Mouse (Mus musculus) ovary, postnatal 14 days (tissue): ENCODE data around the gene Milr1.
"Not testable (repeated sequence)": the region's sequence is repeated elsewhere in the genome, so short reads cannot be mapped to it uniquely, and the experiment has no call there.

Source experiments
- DNase-seq: peaks from one replicate; pipeline ENCODE4 v3.0.0; 2022; ENCODE audit warnings: low spot score

The Milr1 gene

GRCm38 (mm10) chr11:106777395-106777794 is 26.4 kb downstream of the Milr1 start:
- DNase-seq: no peak

- no peak for DNase-seq
These were observed 27.1 kb downstream of the Milr1 start for GRCm38 (mm10) chr11:106778132-106778531.

- DNase-seq: no peak
These were observed 27.8 kb downstream of the Milr1 start for GRCm38 (mm10) chr11:106778589-106779387.

GRCm38 (mm10) chr11:106779388-106780088 is 28.5 kb downstream of the Milr1 start, which contains the start of gene Polg2:
Gene Polg2 (minus strand): TSS chr11:106779537.
- DNase-seq: peak; percentile 85

GRCm38 (mm10) chr11:106780089-106780425 is 29.0 kb downstream of the Milr1 start:
- DNase-seq: no peak

GRCm38 (mm10) chr11:106780590-106781220 is 29.7 kb downstream of the Milr1 start:
- no peak for DNase-seq

DNA sequence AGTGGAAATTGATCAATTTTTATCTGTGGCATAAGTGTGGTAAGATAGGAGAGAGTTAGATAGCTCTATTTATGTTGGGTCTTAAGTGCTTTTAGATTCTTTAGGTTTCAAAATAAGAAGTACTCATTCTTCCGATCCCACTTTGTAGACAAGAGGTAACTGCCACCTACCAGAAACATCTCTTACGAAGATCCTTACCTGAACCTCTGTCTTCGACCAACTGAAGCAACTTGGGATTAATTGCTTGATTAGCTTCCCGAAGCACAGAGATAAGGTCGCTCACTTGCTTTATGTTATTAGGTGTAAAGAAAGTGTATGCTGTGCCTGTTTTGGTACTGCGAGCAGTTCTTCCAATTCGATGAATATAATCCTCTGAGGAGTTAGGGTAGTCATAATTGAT is 31.2 kb downstream of the Milr1 start:
- not testable (repeated sequence) for DNase-seq

- no peak for DNase-seq
These were observed 32.1 kb downstream of the Milr1 start for GRCm38 (mm10) chr11:106782841-106783764.

GRCm38 (mm10) chr11:106784476-106784875 is 33.5 kb downstream of the Milr1 start:
- DNase-seq: no peak

- DNase-seq: no peak
These were observed 34.0 kb downstream of the Milr1 start for GRCm38 (mm10) chr11:106785043-106785442.

DNA sequence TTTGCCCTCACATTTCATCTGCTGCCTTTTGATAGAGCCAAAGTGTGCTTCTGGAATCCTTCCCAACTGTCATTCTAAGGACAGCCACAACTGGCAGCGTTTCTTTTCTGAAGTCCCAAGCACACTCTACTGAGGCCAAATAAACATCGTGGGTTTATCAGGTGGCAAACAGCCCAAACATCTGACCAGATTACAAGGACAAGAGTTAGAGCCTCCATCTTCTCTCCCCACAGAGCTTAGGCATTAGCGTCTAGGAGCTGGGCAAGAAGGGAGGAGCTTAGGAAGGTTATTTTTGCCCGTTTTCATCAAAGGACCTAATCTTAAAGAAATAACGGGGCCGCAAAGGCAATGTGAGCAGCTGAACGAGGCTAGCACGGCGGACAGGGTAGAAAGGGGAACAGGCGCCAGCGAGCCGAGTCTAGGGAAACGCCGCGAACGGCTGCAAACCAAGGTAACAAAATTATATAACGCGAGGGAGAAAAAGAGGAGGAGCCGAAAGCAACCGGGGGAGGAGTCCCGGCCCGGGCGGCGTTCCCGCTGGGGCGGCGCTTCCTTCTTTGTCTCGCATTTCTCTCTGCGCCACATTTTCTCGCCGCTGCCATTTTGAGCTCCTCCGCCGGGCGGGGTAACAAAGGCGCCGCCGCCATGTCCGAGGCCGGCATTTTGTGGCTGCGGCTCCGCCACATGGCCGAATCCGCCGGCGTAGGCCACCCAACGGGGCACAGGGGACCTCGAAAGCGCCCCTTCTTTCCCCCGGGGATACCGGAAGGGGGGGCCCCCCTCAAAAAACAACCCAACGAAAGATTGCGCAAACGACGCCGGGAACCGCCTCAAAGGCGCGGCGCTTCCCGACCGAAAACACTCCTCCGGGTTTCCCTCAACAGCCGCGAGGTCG is 36.4 kb downstream of the Milr1 start:
- DNase-seq: peak; percentile 88

DNA sequence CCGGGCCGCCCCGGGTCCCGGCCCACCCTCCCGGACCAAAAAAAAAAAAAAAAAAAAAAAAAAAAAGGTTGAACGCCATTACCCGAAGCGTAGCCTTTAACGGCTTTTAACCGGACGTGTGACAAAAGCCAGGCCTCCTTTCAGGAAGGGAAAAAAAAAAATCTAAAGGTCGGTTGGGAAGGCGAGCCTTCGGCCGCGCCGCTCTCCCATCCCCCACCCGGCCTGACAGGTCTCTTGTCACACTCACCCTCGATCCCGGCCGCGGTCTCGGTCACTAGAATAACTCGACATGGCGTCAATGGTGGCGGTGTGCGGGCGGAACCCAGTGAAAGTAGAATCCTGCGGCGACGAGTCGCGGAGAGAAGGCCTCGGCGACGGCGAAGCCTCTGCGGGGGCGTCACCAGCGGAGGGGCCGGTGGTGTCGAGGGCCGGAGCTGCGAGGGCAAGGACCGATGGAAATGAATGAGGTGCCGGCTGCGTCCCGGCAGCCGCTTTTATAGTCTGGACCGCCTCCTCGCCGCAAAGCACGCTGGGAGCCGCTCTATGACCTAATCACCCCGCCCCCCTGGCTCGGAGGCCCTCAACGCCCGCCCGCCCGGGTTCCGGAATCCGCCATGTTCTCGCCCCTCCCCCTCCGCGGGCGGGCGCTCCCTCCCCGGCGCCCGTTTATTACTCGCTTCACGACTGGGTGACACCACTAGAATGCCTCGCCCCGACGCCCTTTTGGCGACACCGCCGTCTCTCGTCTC is 37.2 kb downstream of the Milr1 start:
- DNase-seq: peak; percentile 99

DNA sequence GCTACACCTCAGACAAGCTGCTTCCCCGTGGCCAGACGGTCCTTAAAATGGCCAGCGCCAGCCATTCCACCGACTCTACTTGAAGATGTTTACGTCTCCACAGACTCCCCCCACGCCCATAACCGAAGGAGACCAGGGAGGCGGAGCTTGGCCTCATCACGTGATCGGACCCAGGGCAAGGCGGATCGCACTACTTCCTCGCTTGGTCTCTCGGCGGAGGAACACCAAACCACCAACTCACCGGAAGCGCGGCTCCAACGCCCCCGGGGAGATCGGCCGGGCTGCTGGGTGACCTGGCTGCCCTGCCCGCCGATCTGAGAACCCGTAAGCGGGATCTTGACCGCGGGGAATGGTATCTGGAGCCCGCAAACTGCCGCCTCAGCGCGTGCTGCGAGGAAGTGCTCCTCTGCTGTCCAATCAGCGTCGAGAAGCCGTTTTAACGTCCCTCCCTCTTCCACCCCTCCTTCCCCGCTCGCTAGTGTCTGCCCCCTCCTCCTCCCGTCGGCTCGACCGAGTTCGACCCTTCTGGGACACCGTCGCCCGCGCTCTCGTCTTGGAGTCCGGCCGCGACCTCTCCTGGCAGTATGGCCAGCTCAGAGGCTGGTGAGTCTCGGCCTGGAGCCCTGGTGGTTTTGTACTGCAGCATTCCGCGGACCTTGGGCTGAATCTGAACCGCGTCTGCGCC is 37.9 kb downstream of the Milr1 start, which contains the start of the genes Ddx5 and Cep95:
Gene Ddx5, minus strand, starts transcription at position 411 of the 685 bp plus-strand sequence.
Gene Cep95, plus strand, starts transcription at position 478 of the 685 bp plus-strand sequence.
- DNase-seq: peak; percentile 94

GRCm38 (mm10) chr11:106789649-106790048 is 38.6 kb downstream of the Milr1 start:
- no peak for DNase-seq

DNA sequence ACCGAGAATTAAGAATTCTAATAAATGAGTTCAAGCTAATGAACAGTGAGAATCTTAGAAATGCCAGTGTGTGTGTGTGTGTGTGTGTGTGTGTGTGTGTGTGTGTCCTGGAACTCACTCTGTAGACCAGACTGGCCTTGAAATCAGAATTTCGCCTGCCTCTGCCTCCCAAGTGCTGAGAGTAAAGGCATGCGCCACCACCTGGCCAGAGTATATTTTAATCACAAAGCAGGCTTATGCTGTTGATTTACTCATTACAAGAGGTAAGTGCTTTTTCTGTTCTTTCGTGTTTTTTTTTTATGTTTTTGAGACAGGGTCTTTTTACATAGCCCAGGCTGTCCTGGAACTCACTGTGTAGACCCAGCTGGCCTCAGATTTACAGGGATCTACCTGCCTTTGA is 42.8 kb downstream of the Milr1 start:
- no peak for DNase-seq

- no peak for DNase-seq
These were observed 44.7 kb downstream of the Milr1 start for GRCm38 (mm10) chr11:106795679-106796078.

DNA sequence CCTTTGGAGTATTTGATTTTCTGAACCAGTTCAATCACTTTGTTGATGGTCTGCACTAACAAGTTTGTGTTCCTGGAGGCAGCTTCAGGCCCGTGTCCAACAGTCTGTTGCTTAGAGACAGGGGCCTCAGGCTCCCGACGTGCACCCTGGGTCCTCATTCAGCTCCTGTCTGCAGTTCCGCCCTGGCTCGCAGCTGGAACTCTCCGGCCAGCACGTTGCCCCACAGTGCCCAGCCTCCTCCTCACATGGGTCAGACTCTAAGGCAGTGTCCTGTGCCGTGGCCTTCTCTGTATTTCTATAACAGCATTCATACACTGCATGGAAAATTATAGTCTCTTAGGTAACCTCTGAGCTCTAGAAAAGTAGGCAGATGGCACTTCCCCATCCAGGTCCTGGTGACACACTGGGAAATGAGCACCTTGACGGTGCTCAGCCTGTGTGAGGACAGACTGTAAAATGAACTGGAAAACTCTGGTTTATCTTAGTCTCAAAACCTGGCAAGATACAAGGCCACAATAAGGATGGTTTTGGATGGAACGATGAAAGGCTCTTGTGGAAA is 51.1 kb downstream of the Milr1 start:
- no peak for DNase-seq

DNA sequence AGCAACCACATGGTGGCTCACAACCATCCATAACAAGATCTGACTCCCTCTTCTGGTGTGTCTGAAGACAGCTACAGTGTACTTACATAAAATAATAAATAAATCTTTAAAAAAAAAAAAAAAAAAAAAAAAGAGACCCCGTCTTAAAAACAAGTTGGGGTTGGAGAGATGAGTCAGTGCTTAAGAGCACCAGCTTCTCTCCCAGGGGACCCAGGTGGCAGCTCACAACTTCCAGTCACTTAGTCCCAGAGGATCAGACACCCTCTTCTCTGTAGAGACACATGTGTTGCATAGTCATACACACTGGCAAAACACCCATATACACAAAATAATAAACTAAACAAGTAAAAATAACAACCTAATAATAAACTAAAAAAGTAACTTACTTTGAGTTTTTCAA is 56.4 kb downstream of the Milr1 start:
- not testable (repeated sequence) for DNase-seq
